In genomic region chr1:84700254-84700653, GRCm38 (mm10) we compare ENCODE assay signal across 18 mouse cellular contexts. TPM values are rescaled to one million over a fixed set of nuclear protein-coding genes. Genes with fewer than 3 reads are reported as not detected.
"Had no signal": no experiment of that assay in that cellular context is flagged by ENCODE, and none has a peak within 500 bp of the region (broad histone marks: within the 10 kb centered on the region; RNA-seq: fewer than 3 reads in every experiment).

No protein-coding gene starts in this region.

- H3K36me3 ChIP-seq: neural tube, embryonic 12.5 days; neural tube, embryonic 13.5 days; neural tube, embryonic 15.5 days; stomach, embryonic 15.5 days had no signal

- H3K9me3 ChIP-seq: neural tube, embryonic 12.5 days; neural tube, embryonic 13.5 days; neural tube, embryonic 15.5 days; stomach, embryonic 15.5 days had no signal

- H3K4me3 ChIP-seq: neural tube, embryonic 12.5 days; neural tube, embryonic 13.5 days; neural tube, embryonic 15.5 days; stomach, embryonic 15.5 days had no signal

- H3K9ac ChIP-seq: neural tube, embryonic 12.5 days; neural tube, embryonic 13.5 days; neural tube, embryonic 15.5 days; stomach, embryonic 15.5 days had no signal

- H3K27ac ChIP-seq: neural tube, embryonic 12.5 days; neural tube, embryonic 13.5 days; neural tube, embryonic 15.5 days; stomach, embryonic 15.5 days; stomach, postnatal 0 days had no signal

- H3K27me3 ChIP-seq: neural tube, embryonic 12.5 days; neural tube, embryonic 13.5 days; neural tube, embryonic 15.5 days had no signal

- DNase-seq: retina, postnatal 1 day; right cerebral cortex, adult 18-20 months; right cerebral cortex, postnatal 14 days; right cerebral cortex, postnatal 25 days; right cerebral cortex, postnatal 4 days; spleen, adult 18-20 months; thymus, adult 18-20 months; thymus, adult 2 months; thymus, postnatal 14 days; thymus, postnatal 25 days; thymus, postnatal 36 days; thymus, postnatal 4 days had no signal

RNA-seq across cellular contexts. Expression of gene Dner, which starts 4.2 kb away (rescaled TPM):
- total RNA-seq: neutrophil, adult 5-6 weeks had no signal
